Mouse (Mus musculus): ENCODE data around the gene Tekt4. TPM values are rescaled to one million over a fixed set of nuclear protein-coding genes. Genes with fewer than 3 reads are reported as not detected.

Tekt4 gene
- total RNA-seq (2014; rRNA removed) = 3.3 and 4.8 TPM in 2 replicates
- polyA plus RNA-seq (2015; fragmentation: Nextera tagmentation; extraction: Ambion mirVana) = 2.5 and 2.9 TPM in 2 replicates

- Histone ChIP-seq H3K4me2 (ENCODE audit: low read depth) (no peak within 1 kb of the TSS), H3K4me1 (ENCODE audit: insufficient read depth) (peaks cover 9% of the 10 kb centered on the region; the same call in 1 of the 2 replicates), H3K9me3 (ENCODE audit: low read length) (no peaks in the 10 kb centered on the region), H3K36me3 (ENCODE audit: insufficient read depth) (no peaks in the 10 kb centered on the region), H3K27me3 (ENCODE audit: insufficient read depth, low read length) (no peaks in the 10 kb centered on the region), H3K27ac (ENCODE audit: low read depth, low read length) (peak within 1 kb of the TSS; percentile 50), H3K9ac (no peak within 1 kb of the TSS), H3K4me3 (ENCODE audit: low read depth, low read length) (no peak within 1 kb of the TSS)
- DNase-seq (peak; percentile 43), ATAC-seq (peak; percentile 69; the same call in 1 of the 2 replicates)
- WGBS = 39% methylated on average over 2 of the region's 2 CpGs
- TF ChIP-seq CTCF (IDR thresholded peaks at IDR 0.05; ENCODE audit: low read depth) = no peak
These were observed at the start of gene Tekt4 for GRCm38 (mm10) chr17:25454272-25454671. TSS of gene Tekt4 (plus strand) at chr17:25454615.

- H3K4me1 ChIP-seq (ENCODE audit: insufficient read depth) = peaks cover 37% of the 10 kb centered on the region
- DNase-seq (no peak), ATAC-seq (no peak; the same call in 1 of the 2 replicates)
- no peak overlapping the region for H3K9ac ChIP-seq
- WGBS = 3% methylated on average over 9 of the region's 10 CpGs
- H3K9me3 ChIP-seq (ENCODE audit: low read length) = no peaks in the 10 kb centered on the region
- no peak overlapping the region for H3K4me2 ChIP-seq (ENCODE audit: low read depth)
- no peak overlapping the region for H3K27ac ChIP-seq (ENCODE audit: low read depth, low read length)
- no peak for TF ChIP-seq CTCF (IDR thresholded peaks at IDR 0.05; ENCODE audit: low read depth)
- no peak overlapping the region for H3K4me3 ChIP-seq (ENCODE audit: low read depth, low read length)
- H3K36me3 ChIP-seq (ENCODE audit: insufficient read depth) = peaks cover 2% of the 10 kb centered on the region; the same call in 1 of the 2 replicates
- H3K27me3 ChIP-seq (ENCODE audit: insufficient read depth, low read length) = no peaks in the 10 kb centered on the region
These were observed 49.1 kb upstream of the Tekt4 start for GRCm38 (mm10) chr17:25405224-25405895.

- Histone ChIP-seq H3K4me2 (ENCODE audit: low read depth) (no peak overlapping the region), H3K36me3 (ENCODE audit: insufficient read depth) (peaks cover 2% of the 10 kb centered on the region; the same call in 1 of the 2 replicates), H3K4me3 (ENCODE audit: low read depth, low read length) (no peak overlapping the region), H3K27me3 (ENCODE audit: insufficient read depth, low read length) (no peaks in the 10 kb centered on the region), H3K27ac (ENCODE audit: low read depth, low read length) (no peak overlapping the region), H3K9ac (no peak overlapping the region), H3K9me3 (ENCODE audit: low read length) (no peaks in the 10 kb centered on the region), H3K4me1 (ENCODE audit: insufficient read depth) (peaks cover 41% of the 10 kb centered on the region)
- peak; percentile 65 for TF ChIP-seq CTCF (IDR thresholded peaks at IDR 0.05; ENCODE audit: low read depth)
- ATAC-seq (peak; percentile 81), DNase-seq (peak; percentile 69)
- 4% methylated on average over 6 of the region's 6 CpGs for WGBS
These were observed 48.4 kb upstream of the Tekt4 start for GRCm38 (mm10) chr17:25406011-25406441.

GRCm38 (mm10) chr17:25407352-25407751 lies 47.1 kb upstream of the Tekt4 start:
- H3K4me1 ChIP-seq (ENCODE audit: insufficient read depth) = peaks cover 44% of the 10 kb centered on the region
- 56% methylated on average over 4 of the region's 4 CpGs for WGBS
- 0 out of 2 replicates have a peak overlapping the region, but pooled peaks have one; percentile 0 for H3K9ac ChIP-seq

GRCm38 (mm10) chr17:25408302-25408999 lies 46.0 kb upstream of the Tekt4 start:
- 83% methylated on average over 7 of the region's 7 CpGs for WGBS
- Histone ChIP-seq H3K27me3 (ENCODE audit: insufficient read depth, low read length) (no peaks in the 10 kb centered on the region), H3K36me3 (ENCODE audit: insufficient read depth) (no peaks in the 10 kb centered on the region), H3K4me2 (ENCODE audit: low read depth) (no peak overlapping the region), H3K9me3 (ENCODE audit: low read length) (no peaks in the 10 kb centered on the region), H3K9ac (no peak overlapping the region), H3K27ac (ENCODE audit: low read depth, low read length) (no peak overlapping the region), H3K4me3 (ENCODE audit: low read depth, low read length) (no peak overlapping the region), H3K4me1 (ENCODE audit: insufficient read depth) (peaks cover 44% of the 10 kb centered on the region)
- no peak for TF ChIP-seq CTCF (IDR thresholded peaks at IDR 0.05; ENCODE audit: low read depth)
- no peak for DNase-seq
- ATAC-seq = no peak

More at GRCm38 (mm10) chr17:25407352-25407751, 47.1 kb upstream of the Tekt4 start:
- Histone ChIP-seq H3K4me3 (ENCODE audit: low read depth, low read length) (no peak overlapping the region), H3K36me3 (ENCODE audit: insufficient read depth) (no peaks in the 10 kb centered on the region), H3K27ac (ENCODE audit: low read depth, low read length) (no peak overlapping the region), H3K4me2 (ENCODE audit: low read depth) (no peak overlapping the region), H3K27me3 (ENCODE audit: insufficient read depth, low read length) (no peaks in the 10 kb centered on the region), H3K9me3 (ENCODE audit: low read length) (no peaks in the 10 kb centered on the region)
- peak; percentile 25; the same call in 1 of the 2 replicates for ATAC-seq
- DNase-seq = no peak
- TF ChIP-seq CTCF (IDR thresholded peaks at IDR 0.05; ENCODE audit: low read depth) = no peak

- 0 out of 2 replicates have a peak overlapping the region, but pooled peaks have one; percentile 15 for H3K27ac ChIP-seq (ENCODE audit: low read depth, low read length)
- H3K9ac ChIP-seq = no peak overlapping the region
- 33% methylated on average over 7 of the region's 7 CpGs for WGBS
- H3K4me3 ChIP-seq (ENCODE audit: low read depth, low read length) = no peak overlapping the region
- DNase-seq (no peak), ATAC-seq (no peak)
- TF ChIP-seq CTCF (IDR thresholded peaks at IDR 0.05; ENCODE audit: low read depth) = no peak
- H3K27me3 ChIP-seq (ENCODE audit: insufficient read depth, low read length) = no peaks in the 10 kb centered on the region
- H3K36me3 ChIP-seq (ENCODE audit: insufficient read depth) = no peaks in the 10 kb centered on the region
- H3K9me3 ChIP-seq (ENCODE audit: low read length) = no peaks in the 10 kb centered on the region
- H3K4me1 ChIP-seq (ENCODE audit: insufficient read depth) = peaks cover 39% of the 10 kb centered on the region
- H3K4me2 ChIP-seq (ENCODE audit: low read depth) = no peak overlapping the region
These were observed 44.8 kb upstream of the Tekt4 start for GRCm38 (mm10) chr17:25409621-25410020.

- 75% methylated on average over 6 of the region's 6 CpGs for WGBS
- Histone ChIP-seq H3K4me3 (ENCODE audit: low read depth, low read length) (no peak overlapping the region), H3K9ac (no peak overlapping the region), H3K9me3 (ENCODE audit: low read length) (no peaks in the 10 kb centered on the region), H3K4me1 (ENCODE audit: insufficient read depth) (peaks cover 34% of the 10 kb centered on the region), H3K36me3 (ENCODE audit: insufficient read depth) (no peaks in the 10 kb centered on the region), H3K27me3 (ENCODE audit: insufficient read depth, low read length) (no peaks in the 10 kb centered on the region), H3K4me2 (ENCODE audit: low read depth) (no peak overlapping the region), H3K27ac (ENCODE audit: low read depth, low read length) (0 out of 2 replicates have a peak overlapping the region, but pooled peaks have one; percentile 15)
- ATAC-seq (no peak), DNase-seq (no peak)
- no peak for TF ChIP-seq CTCF (IDR thresholded peaks at IDR 0.05; ENCODE audit: low read depth)
These were observed 44.2 kb upstream of the Tekt4 start for GRCm38 (mm10) chr17:25410180-25410579.
